Mouse (Mus musculus) limb, embryonic 10.5 days (tissue): ENCODE results near the gene Frmpd2. TPM values are rescaled to one million over a fixed set of nuclear protein-coding genes. Genes with fewer than 3 reads are reported as not detected.
"Not testable (repeated sequence)": the region's sequence is repeated elsewhere in the genome, so short reads cannot be mapped to it uniquely, and the experiment has no call there.

Experiments used
- DNase-seq: peaks from one replicate; pipeline ENCODE4 v3.0.0-alpha.2; 2017; ENCODE audit warnings: low spot score
- H3K27ac ChIP-seq: fragments of 300-500 bp; sonication (generic); 2 replicates; pipeline ENCODE4 v1.5.1; 2016; ENCODE audit warnings: mild to moderate bottlenecking
- H3K27me3 ChIP-seq: fragments of 300-500 bp; sonication (generic); 2 replicates; pipeline ENCODE4 v1.6.1; 2016; ENCODE audit warnings: low read depth, mild to moderate bottlenecking; ENCODE audit not compliant: poor library complexity, severe bottlenecking
- H3K36me3 ChIP-seq: fragments of 300-500 bp; sonication (generic); 2 replicates; pipeline ENCODE4 v1.6.1; 2016; ENCODE audit warnings: mild to moderate bottlenecking, moderate library complexity
- H3K4me1 ChIP-seq: fragments of 300-500 bp; sonication (generic); 2 replicates; pipeline ENCODE4 v1.6.1; 2016
- H3K4me3 ChIP-seq: fragments of 300-500 bp; sonication (generic); 2 replicates; pipeline ENCODE4 v1.5.1; 2016; ENCODE audit warnings: mild to moderate bottlenecking, moderate library complexity
- H3K9me3 ChIP-seq: fragments of 300-500 bp; sonication (generic); replicated peaks from 2 replicates; pipeline ENCODE4 v1.6.1; 2016; ENCODE audit warnings: mild to moderate bottlenecking
- WGBS: fragments of 180-500 bp; shearing (Covaris S2); methylation state at CpG from one replicate; pipeline ENCODE4 v1.1.7; 2016; 5-methylcytosine and 5-hydroxymethylcytosine counted together
- polyA plus RNA-seq: library from polyadenylated mRNA; unstranded; fragments of >200 nt; fragmentation: Nextera tagmentation; extraction: Ambion mirVana; gene quantifications from 2 replicates; pipeline ENCODE4 v1.2.1, GENCODE M21; 2016

Frmpd2 gene
- 0.05 TPM in 1 of 2 replicates, not detected in the other for polyA plus RNA-seq

DNA sequence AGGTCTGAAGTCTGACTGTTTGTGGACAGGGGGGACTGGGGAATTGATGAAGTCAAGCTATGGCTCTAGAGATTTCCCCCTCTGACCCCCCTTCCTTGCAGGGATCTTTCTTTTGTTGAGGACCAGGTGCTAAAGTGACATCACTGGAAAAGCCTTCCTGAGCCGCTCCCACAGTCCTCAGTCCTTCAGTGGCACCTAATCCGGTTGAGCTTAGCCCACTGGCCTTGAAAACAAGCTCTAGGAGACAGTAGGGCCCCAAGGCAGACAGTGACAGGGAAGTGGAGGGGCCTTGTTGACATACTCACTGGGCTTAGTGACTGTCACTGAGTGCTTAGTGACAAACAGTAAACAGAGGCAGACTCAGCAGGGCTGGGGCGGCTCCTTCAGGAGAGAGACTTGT lies at the start of gene Frmpd2:
TSS of gene Frmpd2 (plus strand) at position 366 of the 400 bp plus-strand sequence.
- H3K36me3 ChIP-seq = no peaks in the 10 kb centered on the region
- H3K27ac ChIP-seq = no peak within 1 kb of the TSS; the same call in 1 of the 2 replicates
- no peak for DNase-seq
- WGBS = 33% methylated on average over 3 of the region's 3 CpGs
- H3K4me1 ChIP-seq = peaks cover 35% of the 10 kb centered on the region
- H3K9me3 ChIP-seq = no peaks in the 10 kb centered on the region
- H3K27me3 ChIP-seq = no peaks in the 10 kb centered on the region
- no peak within 1 kb of the TSS for H3K4me3 ChIP-seq

DNA sequence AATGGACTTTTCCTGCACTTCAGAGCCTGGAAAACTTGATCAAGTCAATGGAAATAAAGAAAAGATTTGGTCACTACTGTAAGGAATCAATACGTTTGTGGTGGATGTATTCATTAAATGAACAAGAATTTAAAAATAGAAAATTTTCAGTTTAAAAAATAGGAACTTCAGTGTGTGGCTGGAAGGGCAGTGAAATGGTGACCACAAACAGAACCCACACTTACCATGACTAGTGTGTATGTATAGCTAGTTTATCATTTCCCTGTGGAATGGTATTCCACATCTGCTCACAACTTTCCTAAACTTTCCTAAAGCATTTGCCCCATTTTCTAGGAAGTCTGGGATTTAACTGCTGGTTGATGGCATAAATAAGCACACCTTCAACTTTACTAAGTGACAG lies 48.5 kb upstream of the Frmpd2 start:
- Histone ChIP-seq H3K36me3 (no peaks in the 10 kb centered on the region), H3K27me3 (no peaks in the 10 kb centered on the region), H3K4me3 (no peak overlapping the region), H3K4me1 (no peaks in the 10 kb centered on the region), H3K9me3 (no peaks in the 10 kb centered on the region), H3K27ac (no peak overlapping the region)
- DNase-seq = no peak
- WGBS = 93% methylated on average over 1 of the region's 1 CpGs

DNA sequence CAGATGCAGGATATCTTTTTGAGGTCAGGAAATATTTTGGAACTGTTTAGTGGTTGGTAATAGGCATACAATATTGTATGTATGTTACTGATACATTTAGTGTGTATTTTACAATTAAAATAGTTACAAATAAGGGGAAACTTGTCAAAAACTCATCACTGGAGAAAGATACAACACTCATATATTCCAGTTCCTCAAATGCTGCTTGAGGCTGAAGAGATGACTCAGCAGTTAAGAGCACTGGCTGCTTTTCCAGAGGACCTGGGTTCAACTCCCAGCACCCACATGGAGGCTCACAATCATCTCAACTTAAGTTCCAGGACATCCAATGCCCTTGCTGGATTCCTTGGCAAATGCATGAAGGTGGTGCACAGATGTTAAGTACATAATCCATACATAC lies 47.4 kb upstream of the Frmpd2 start:
- no peaks in the 10 kb centered on the region for H3K4me1 ChIP-seq
- no peak for DNase-seq
- no peaks in the 10 kb centered on the region for H3K36me3 ChIP-seq
- no peak overlapping the region for H3K27ac ChIP-seq
- no peaks in the 10 kb centered on the region for H3K27me3 ChIP-seq
- H3K9me3 ChIP-seq = no peaks in the 10 kb centered on the region
- H3K4me3 ChIP-seq = no peak overlapping the region

DNA sequence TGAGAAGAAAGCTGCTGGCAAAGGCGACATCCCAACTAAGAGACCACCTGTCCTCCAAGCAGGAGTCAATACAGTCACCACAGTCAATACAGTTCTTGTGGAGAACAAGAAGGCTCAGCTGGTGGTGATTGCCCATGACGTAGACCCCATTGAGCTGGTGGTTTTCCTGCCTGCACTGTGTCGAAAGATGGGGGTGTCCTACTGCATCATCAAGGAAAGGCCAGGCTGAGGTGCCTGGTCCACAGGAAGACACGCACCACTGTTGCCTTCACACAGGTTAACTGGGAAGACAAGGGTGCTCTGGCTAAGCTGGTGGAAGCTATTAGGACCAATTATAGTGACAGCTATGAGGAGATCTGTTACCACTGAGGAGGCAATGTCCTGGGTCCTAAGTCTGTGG lies 39.0 kb upstream of the Frmpd2 start:
- not testable (repeated sequence) for H3K4me3 ChIP-seq, H3K4me1 ChIP-seq, H3K27ac ChIP-seq, H3K27me3 ChIP-seq, DNase-seq, H3K9me3 ChIP-seq
- H3K36me3 ChIP-seq = peaks cover 20% of the 10 kb centered on the region
- 92% methylated on average over 4 of the region's 4 CpGs for WGBS

DNA sequence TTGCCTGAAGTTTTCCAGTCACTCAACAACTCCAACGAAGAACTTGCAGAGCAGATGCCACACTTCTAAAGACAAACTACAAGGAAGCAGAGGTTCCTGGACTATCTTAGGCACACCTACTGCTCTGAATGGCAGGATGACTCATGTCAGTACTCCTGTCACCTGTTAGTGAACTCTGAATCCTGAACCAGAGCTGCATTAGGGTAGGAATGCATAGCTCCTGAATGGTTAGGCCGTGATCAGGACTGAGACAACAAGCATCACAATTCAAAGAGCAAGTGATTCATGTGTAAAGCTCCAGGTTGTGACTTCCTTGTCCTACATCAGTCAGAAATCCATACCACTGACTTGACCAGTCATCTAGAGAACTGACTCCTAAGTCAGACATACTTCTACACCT lies 27.7 kb upstream of the Frmpd2 start:
- H3K4me3 ChIP-seq = no peak overlapping the region
- no peaks in the 10 kb centered on the region for H3K36me3 ChIP-seq
- 91% methylated on average over 2 of the region's 2 CpGs for WGBS
- no peak for DNase-seq
- H3K27ac ChIP-seq = no peak overlapping the region
- no peaks in the 10 kb centered on the region for H3K9me3 ChIP-seq
- peaks cover 16% of the 10 kb centered on the region for H3K4me1 ChIP-seq
- H3K27me3 ChIP-seq = peaks cover 6% of the 10 kb centered on the region

DNA sequence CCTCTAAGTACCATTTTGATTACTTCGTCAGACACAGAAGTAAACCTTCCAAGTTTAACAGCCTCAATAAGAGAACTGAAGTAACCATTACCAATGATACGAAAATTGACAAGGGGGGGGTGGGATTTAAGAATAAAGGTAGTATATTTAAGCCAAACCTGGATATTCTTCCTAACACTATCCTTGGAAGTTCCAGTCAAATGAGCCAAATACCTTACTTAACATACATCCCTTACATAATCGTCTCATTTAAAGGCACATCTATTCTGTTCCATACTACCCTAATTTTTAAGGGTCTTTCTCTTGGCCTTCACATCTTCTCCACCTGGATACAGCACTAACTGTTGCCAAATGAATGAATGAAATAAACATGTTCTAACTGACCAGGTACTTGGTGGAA lies 25.5 kb upstream of the Frmpd2 start:
- H3K4me3 ChIP-seq = peak overlapping the region; percentile 95
- 49% methylated on average over 3 of the region's 3 CpGs for WGBS
- no peaks in the 10 kb centered on the region for H3K9me3 ChIP-seq
- H3K27me3 ChIP-seq = peaks cover 11% of the 10 kb centered on the region
- DNase-seq = no peak
- peak overlapping the region; percentile 98 for H3K27ac ChIP-seq
- no peaks in the 10 kb centered on the region for H3K36me3 ChIP-seq
- H3K4me1 ChIP-seq = peaks cover 16% of the 10 kb centered on the region

DNA sequence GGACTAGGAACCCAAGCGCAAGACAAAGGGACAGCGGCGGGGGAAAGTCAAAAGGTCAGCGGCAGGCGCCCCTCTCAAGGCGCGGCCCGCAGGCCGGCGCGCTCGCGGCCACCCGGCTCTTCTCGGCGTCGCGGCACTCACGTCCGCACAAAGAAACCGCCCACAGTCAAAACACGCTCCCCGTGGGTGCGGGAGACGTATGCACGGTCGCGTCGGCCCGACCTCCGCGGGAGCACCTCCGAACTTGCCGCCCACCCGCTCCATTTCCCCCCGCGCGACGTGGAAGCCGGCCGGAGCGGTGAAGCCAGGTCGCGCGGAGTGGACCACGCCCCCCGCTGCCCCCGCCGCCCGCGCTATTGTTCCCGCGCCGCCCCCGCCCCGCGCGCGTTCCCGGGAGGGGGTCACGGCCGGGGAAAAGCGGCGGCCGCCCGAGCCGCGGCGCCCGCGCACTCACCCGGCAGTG lies 24.9 kb upstream of the Frmpd2 start:
- Histone ChIP-seq H3K27me3 (peaks cover 11% of the 10 kb centered on the region), H3K4me1 (peaks cover 16% of the 10 kb centered on the region), H3K27ac (peak overlapping the region; percentile 98), H3K9me3 (no peaks in the 10 kb centered on the region), H3K36me3 (no peaks in the 10 kb centered on the region), H3K4me3 (peak overlapping the region; percentile 95)
- WGBS = under 1% methylated on average over 71 of the region's 72 CpGs
- DNase-seq = no peak

DNA sequence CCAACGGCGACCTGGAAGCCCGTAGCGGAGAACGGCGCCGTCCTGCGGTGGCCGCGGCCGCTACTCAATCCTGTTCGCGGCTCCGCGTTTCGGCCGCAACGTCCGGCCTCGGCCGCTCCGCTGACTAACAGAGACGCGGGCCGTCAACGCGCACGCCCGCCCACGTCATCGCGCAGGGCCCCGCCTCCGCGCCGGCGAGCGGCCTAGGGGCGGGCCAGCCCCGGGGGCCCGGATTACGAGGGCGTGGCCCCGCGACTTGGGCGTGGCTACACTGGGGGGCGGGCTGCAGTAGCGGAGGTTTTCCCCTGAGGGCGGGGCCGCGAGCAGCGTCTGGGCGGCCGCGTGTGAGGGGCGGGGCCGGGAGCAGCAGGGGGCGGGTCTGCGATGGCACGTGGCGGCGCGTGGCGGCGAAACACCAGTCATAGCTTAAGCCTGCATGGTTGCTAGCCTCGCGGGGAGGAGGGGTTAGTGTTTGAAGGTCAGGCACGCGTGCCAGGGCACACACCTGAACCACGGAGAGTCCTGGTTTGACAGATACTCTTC lies 24.4 kb upstream of the Frmpd2 start, which contains the start of gene Mapk8:
TSS of gene Mapk8 (minus strand) at position 132 of the 543 bp plus-strand sequence.
- peak; percentile 98 for DNase-seq
- Histone ChIP-seq H3K4me1 (peaks cover 16% of the 10 kb centered on the region), H3K27ac (peak within 1 kb of the TSS; percentile 98), H3K36me3 (no peaks in the 10 kb centered on the region), H3K9me3 (no peaks in the 10 kb centered on the region), H3K27me3 (peaks cover 11% of the 10 kb centered on the region), H3K4me3 (peak within 1 kb of the TSS; percentile 95)
- WGBS = under 1% methylated on average over 70 of the region's 70 CpGs

DNA sequence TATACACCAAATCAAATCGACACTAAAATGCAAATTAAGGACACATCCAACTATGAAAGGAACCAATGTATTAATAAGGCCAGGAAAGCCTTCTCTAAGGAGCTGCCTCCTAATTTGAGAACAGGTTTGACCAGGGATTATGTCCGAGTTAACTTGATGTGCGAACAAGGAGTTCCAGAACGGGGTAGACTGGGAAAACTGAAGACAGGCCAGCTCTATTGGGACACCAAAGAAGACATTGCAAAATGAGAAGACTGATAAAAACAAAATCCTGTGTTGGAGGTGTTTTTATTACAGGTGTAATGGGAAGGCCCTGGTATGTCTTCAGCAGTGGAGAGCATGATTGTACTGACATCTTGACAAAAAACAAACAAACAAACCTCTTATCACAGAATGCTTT lies 23.2 kb upstream of the Frmpd2 start:
- WGBS = 83% methylated on average over 4 of the region's 4 CpGs
- no peak for DNase-seq
- no peaks in the 10 kb centered on the region for H3K36me3 ChIP-seq
- no peaks in the 10 kb centered on the region for H3K9me3 ChIP-seq
- peaks cover 11% of the 10 kb centered on the region for H3K27me3 ChIP-seq
- H3K4me3 ChIP-seq = no peak overlapping the region
- peaks cover 16% of the 10 kb centered on the region for H3K4me1 ChIP-seq
- no peak overlapping the region for H3K27ac ChIP-seq

DNA sequence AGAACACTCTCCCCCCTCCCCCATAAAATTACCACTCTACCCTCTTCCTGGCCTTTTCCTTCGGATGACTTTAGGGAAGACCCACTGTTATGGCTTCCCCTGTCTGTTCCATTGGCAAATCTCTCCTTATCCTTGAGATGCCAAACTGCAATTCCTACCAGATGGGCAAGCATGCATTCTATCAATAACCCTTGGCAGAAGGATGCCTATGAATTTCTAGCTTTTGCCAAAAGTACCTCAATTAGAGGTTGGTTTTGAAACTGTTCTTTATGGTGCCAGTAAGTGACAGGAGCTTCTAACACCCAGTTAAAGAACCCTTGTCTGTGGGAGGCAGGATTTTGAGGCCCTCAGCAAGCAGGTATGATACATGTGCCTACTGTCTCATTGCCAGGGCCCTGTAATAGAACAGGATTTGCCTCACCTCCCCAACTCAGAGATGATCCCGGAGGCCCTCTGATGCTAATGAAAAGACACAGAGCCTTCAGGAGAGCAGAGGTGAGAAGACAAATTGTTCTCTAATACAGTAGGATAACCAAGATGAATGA lies 22.1 kb upstream of the Frmpd2 start:
- H3K36me3 ChIP-seq = no peaks in the 10 kb centered on the region
- no peak overlapping the region for H3K27ac ChIP-seq
- no peak overlapping the region for H3K4me3 ChIP-seq
- DNase-seq = no peak
- peaks cover 16% of the 10 kb centered on the region for H3K4me1 ChIP-seq
- H3K9me3 ChIP-seq = no peaks in the 10 kb centered on the region
- WGBS = 83% methylated on average over 2 of the region's 2 CpGs
- H3K27me3 ChIP-seq = peaks cover 11% of the 10 kb centered on the region

DNA sequence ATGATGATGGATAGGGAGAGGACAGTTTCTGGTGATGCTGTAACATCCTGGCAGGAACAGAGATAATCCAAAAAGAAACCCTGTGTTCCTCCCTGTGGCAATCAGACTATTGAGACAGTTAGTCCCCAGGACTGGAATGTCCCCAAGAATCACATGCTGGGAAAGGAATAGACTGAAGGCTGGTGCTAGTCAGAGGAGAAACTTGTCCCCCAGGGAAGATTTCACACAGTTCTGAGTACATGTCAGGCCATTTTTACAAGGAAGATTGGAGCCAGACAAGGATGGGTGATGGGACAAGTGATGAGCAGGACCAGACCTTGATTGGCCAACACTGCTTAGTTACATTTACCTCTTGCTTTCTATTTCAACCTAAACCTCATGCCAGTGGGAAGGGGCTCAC lies 21.2 kb upstream of the Frmpd2 start:
- Histone ChIP-seq H3K27me3 (peaks cover 11% of the 10 kb centered on the region), H3K9me3 (no peaks in the 10 kb centered on the region), H3K27ac (no peak overlapping the region), H3K36me3 (no peaks in the 10 kb centered on the region), H3K4me1 (peaks cover 12% of the 10 kb centered on the region), H3K4me3 (no peak overlapping the region)
- DNase-seq = no peak

DNA sequence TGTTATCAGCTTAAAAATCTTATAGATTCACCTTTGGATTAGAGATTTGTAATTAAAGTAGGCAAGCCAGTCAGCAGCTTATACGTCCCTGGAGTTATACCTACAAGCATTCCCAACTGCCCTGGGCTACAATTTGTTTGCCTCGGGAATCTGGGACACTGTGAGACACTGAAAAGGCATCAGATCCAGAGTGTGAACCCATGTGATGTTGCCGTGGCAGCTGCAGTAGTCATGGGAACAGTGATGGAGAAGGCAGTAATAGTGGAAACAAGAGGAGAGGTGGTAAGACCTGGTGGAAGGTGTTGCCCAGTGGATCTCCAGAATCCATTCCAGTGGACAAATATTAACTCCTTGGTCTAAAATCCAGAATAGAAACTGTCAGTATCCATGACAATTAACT lies 7.8 kb upstream of the Frmpd2 start:
- WGBS = 79% methylated on average over 3 of the region's 3 CpGs

DNA sequence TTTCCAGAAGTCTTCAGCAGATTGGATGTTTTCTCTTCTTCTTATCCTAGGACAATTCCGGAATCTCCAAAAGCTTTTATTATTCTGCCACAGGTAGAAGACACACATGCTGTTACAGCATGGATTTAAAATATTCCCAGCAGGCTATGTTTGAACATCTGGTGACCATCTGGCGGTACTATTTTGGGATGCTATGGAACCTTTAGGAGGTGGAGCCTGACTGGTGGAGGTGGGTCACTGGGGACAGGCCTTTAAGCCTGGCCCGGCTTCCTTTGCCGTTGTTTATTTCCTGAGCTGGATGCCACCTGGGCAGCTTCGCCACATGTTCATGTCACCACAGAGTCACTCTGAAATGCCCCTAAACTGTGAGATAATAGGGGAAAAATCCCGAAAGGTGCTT lies 3.7 kb upstream of the Frmpd2 start:
- Histone ChIP-seq H3K27me3 (no peaks in the 10 kb centered on the region), H3K4me3 (no peak overlapping the region), H3K36me3 (no peaks in the 10 kb centered on the region), H3K27ac (peak overlapping the region; percentile 43), H3K9me3 (no peaks in the 10 kb centered on the region), H3K4me1 (peaks cover 30% of the 10 kb centered on the region)
- peak; percentile 66 for DNase-seq
- WGBS = 43% methylated on average over 6 of the region's 6 CpGs

More for the DNA sequence above, 7.8 kb upstream of the Frmpd2 start:
- Histone ChIP-seq H3K36me3 (no peaks in the 10 kb centered on the region), H3K9me3 (no peaks in the 10 kb centered on the region), H3K4me1 (peaks cover 20% of the 10 kb centered on the region), H3K27ac (no peak overlapping the region), H3K4me3 (no peak overlapping the region), H3K27me3 (no peaks in the 10 kb centered on the region)
- DNase-seq = no peak

DNA sequence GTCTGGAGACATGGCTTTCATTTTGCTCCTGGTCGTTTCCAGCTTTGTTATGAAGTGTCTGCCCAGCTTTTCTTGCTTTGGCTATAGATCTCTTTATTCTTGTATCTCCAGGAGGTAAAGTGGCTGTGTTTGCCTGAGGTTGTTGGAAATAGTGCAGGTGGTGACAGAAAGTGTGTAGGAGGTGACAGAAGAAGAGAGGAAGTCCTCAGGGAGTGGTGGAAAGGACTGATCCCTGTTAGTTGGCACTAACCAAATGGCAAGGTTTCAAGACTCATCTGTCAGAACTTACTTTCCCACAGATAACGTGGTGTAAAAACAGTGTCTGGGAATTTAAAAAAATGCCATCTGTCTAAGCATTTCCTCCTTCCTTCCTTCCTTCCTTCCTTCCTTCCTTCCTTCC lies 3.0 kb downstream of the Frmpd2 start:
- Histone ChIP-seq H3K4me3 (no peak overlapping the region), H3K27me3 (no peaks in the 10 kb centered on the region), H3K4me1 (peaks cover 13% of the 10 kb centered on the region; the same call in 1 of the 2 replicates), H3K9me3 (no peaks in the 10 kb centered on the region), H3K27ac (no peak overlapping the region), H3K36me3 (no peaks in the 10 kb centered on the region)
- WGBS = 70% methylated on average over 2 of the region's 2 CpGs
- no peak for DNase-seq
